Mouse (Mus musculus): ENCODE data around the gene Mvd.
A peak's percentile ranks its signal among the peaks of the same experiment; 100 is the strongest.

- TF ChIP-seq POLR2A (IDR thresholded peaks at IDR 0.05; ENCODE audit: low read depth, low read length), result no peak
- peak; percentile 49; the same call in 1 of the 2 replicates for TF ChIP-seq CTCF (IDR thresholded peaks at IDR 0.05; ENCODE audit: extremely low read depth, insufficient read length, insufficient replicate concordance, low read depth, low read length)
Measured at GRCm38 (mm10) chr8:122435375-122435774, 7.8 kb downstream of the Mvd start.

Measured in small intestine, adult 2 months (tissue).